Mouse (Mus musculus) myocyte (in vitro differentiated cells): ENCODE measurements around the gene Usp16. TPM values are rescaled to one million over a fixed set of nuclear protein-coding genes. Genes with fewer than 3 reads are reported as not detected.

Experiments used
- H3K27me3 ChIP-seq: one replicate; pipeline ENCODE4 v1.6.1; 2011; ENCODE audit not compliant: control insufficient read depth, insufficient read depth, insufficient read length
- H3K36me3 ChIP-seq: one replicate; pipeline ENCODE4 v1.6.1; 2011; ENCODE audit not compliant: control insufficient read depth, insufficient read depth
- H3K4me2 ChIP-seq: one replicate; pipeline ENCODE4 v1.6.1; 2011; ENCODE audit warnings: low read depth, control low read depth
- H3K4me3 ChIP-seq: one replicate; pipeline ENCODE4 v1.5.1; 2011; ENCODE audit warnings: mild to moderate bottlenecking, control low read depth, moderate library complexity
- H3K79me2 ChIP-seq: one replicate; pipeline ENCODE4 v1.6.1; 2011; ENCODE audit not compliant: control insufficient read depth, insufficient read depth
- H3ac ChIP-seq: one replicate; pipeline ENCODE4 v1.6.1; 2011; ENCODE audit not compliant: control insufficient read depth, insufficient read length
- CEBPB ChIP-seq: IDR thresholded peaks from 2 replicates; pipeline ENCODE4 v1.6.1; 2011; ENCODE audit warnings: mild to moderate bottlenecking, moderate library complexity; ENCODE audit not compliant: poor library complexity, insufficient read depth, severe bottlenecking
- E2F4 ChIP-seq: IDR thresholded peaks from one replicate; pipeline ENCODE4 v1.6.1; 2011; ENCODE audit warnings: mild to moderate bottlenecking, control low read depth, moderate library complexity; ENCODE audit not compliant: insufficient read depth
- MAX ChIP-seq: IDR thresholded peaks from one replicate; pipeline ENCODE4 v1.6.1; 2011; ENCODE audit warnings: low read depth, mild to moderate bottlenecking, control low read depth
- MYOD1 ChIP-seq, 3 experiments: IDR thresholded peaks; one replicate each; pipeline ENCODE4 v1.6.1; 2011; ENCODE audit warnings: control low read depth in 2 of 3, low read depth in 2 of 3, mild to moderate bottlenecking in 2 of 3, moderate library complexity in 1 of 3; ENCODE audit not compliant: insufficient read length in 2 of 3, control insufficient read depth in 1 of 3
- MYOG ChIP-seq, 3 experiments: IDR thresholded peaks; one replicate each; pipeline ENCODE4 v1.6.1; 2011; ENCODE audit warnings: control low read depth in 2 of 3, low read depth in 2 of 3, mild to moderate bottlenecking in 2 of 3; ENCODE audit not compliant: insufficient read length in 2 of 3, control insufficient read depth in 1 of 3, insufficient read depth in 1 of 3
- POLR2A ChIP-seq: IDR thresholded peaks from one replicate; pipeline ENCODE4 v1.6.1; 2011; ENCODE audit warnings: low read depth, mild to moderate bottlenecking, control low read depth, moderate library complexity; ENCODE audit not compliant: insufficient read length
- POLR2AphosphoS2 ChIP-seq: IDR thresholded peaks from one replicate; pipeline ENCODE4 v1.6.1; 2011; ENCODE audit warnings: low read depth, control low read depth; ENCODE audit not compliant: insufficient read length
- REST ChIP-seq: IDR thresholded peaks from one replicate; pipeline ENCODE4 v1.6.1; 2011; ENCODE audit warnings: mild to moderate bottlenecking, control low read depth, moderate library complexity; ENCODE audit not compliant: insufficient read depth, insufficient read length
- SRF ChIP-seq: IDR thresholded peaks from one replicate; pipeline ENCODE4 v1.6.1; 2011; ENCODE audit warnings: low read depth; ENCODE audit not compliant: control insufficient read depth, insufficient read length
- TCF12 ChIP-seq: IDR thresholded peaks from one replicate; pipeline ENCODE4 v1.6.1; 2011; ENCODE audit warnings: mild to moderate bottlenecking, control low read depth; ENCODE audit not compliant: poor library complexity, insufficient read depth, severe bottlenecking
- TCF3 ChIP-seq: IDR thresholded peaks from one replicate; pipeline ENCODE4 v1.6.1; 2011; ENCODE audit warnings: low read depth, control low read depth; ENCODE audit not compliant: insufficient read length
- USF1 ChIP-seq: IDR thresholded peaks from one replicate; pipeline ENCODE4 v1.6.1; 2011; ENCODE audit warnings: low read depth, mild to moderate bottlenecking, control low read depth, moderate library complexity
- polyA plus RNA-seq: library from polyadenylated mRNA; unstranded; fragments of >200 nt; fragmentation: generic; extraction: Trizol; gene quantifications from one replicate; pipeline ENCODE4 v1.2.1, GENCODE M21; 2012; ENCODE audit warnings: missing spikeins

Gene Usp16
- polyA plus RNA-seq, 1 experiment, result 17.0 TPM

DNA sequence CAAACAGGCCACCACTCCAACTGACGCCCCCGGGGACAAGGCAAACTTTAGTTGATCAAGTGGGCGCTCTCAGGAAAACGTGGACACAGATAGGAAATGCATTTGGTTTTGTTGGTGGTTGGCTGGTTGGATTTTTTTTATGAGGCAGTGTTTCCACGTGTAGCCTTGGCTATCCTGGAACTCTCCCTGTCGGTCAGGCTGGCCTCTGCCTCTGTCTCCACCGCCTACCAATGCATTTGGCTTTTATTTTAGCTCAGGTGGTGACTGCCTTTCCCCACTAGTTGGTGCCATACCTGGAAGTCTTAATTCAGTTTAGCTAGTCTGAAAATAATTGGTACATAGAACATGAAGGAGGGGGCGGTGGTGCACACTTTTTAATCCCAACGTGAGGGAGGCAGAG is 13.4 kb upstream of the Usp16 start:
- Histone ChIP-seq H3K4me3 (peak overlapping the region; percentile 65), H3K4me2 (peak overlapping the region; percentile 88), H3ac (no peak overlapping the region), H3K36me3 (no peaks in the 10 kb centered on the region), H3K27me3 (no peaks in the 10 kb centered on the region), H3K79me2 (no peaks in the 10 kb centered on the region)
- TF ChIP-seq SRF, result no peak
- TF ChIP-seq CEBPB, result no peak
- TF ChIP-seq MYOG (IDR thresholded peaks at IDR 0.05; ENCODE audit: control insufficient read depth in 1 of 3, insufficient read depth in 1 of 3, insufficient read length in 2 of 3, low read depth in 2 of 3), result no peak
- no peak for TF ChIP-seq REST
- no peak for TF ChIP-seq MYOD1 (IDR thresholded peaks at IDR 0.05; ENCODE audit: control insufficient read depth in 1 of 3, insufficient read length in 2 of 3, low read depth in 2 of 3)
- no peak for TF ChIP-seq POLR2A
- TF ChIP-seq TCF12, result no peak
- no peak for TF ChIP-seq USF1
- TF ChIP-seq POLR2AphosphoS2, result no peak
- no peak for TF ChIP-seq E2F4
- TF ChIP-seq MAX, result no peak
- no peak for TF ChIP-seq TCF3

DNA sequence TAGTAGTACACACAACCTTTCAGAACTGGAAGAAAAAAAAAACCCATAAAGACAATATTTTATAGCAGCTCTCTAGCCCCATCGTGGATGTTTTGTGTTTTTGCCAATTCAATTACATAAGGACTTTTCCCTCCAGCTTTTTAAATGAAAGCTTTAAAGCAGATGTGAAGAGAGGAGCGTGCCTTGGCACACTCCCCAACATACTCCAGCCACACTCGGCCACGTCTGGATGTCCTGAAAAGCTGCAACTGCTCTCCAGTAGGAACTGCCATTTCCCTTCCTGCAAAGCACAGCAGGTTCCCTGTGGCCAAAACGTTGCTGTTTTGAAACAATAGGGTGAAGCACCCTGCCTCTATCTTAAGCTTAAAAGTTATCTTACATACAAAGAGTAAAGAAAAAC is 12.2 kb upstream of the Usp16 start:
- H3K27me3 ChIP-seq, result no peaks in the 10 kb centered on the region
- H3K4me3 ChIP-seq, result no peak overlapping the region
- H3K79me2 ChIP-seq, result no peaks in the 10 kb centered on the region
- no peak for TF ChIP-seq USF1
- H3ac ChIP-seq, result no peak overlapping the region
- H3K4me2 ChIP-seq, result no peak overlapping the region
- H3K36me3 ChIP-seq, result no peaks in the 10 kb centered on the region

DNA sequence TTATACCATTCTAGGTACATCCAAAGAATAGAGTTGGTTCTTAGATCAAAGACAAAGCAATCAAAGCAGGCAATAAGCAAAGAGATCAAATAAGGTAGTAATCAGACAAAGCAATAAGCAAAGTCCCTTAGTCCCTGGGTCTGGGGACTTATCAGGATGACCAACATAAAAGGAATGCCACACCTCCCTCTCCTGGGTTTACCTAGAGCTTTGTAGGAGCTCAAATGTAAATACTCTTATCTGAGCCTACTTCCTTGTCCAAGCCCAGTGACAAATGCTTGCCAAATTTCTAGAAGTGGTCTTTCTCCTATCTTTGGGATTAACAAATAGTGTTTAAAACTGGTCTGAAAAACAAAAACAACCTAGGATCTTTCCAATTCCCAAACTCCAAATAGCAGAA is 11.3 kb upstream of the Usp16 start:
- H3K4me3 ChIP-seq, result no peak overlapping the region
- no peak overlapping the region for H3ac ChIP-seq
- H3K36me3 ChIP-seq, result no peaks in the 10 kb centered on the region
- no peak overlapping the region for H3K4me2 ChIP-seq
- H3K79me2 ChIP-seq, result no peaks in the 10 kb centered on the region
- no peaks in the 10 kb centered on the region for H3K27me3 ChIP-seq
- TF ChIP-seq MYOG (IDR thresholded peaks at IDR 0.05; ENCODE audit: control insufficient read depth in 1 of 3, insufficient read depth in 1 of 3, insufficient read length in 2 of 3, low read depth in 2 of 3) (no peak), TCF12 (no peak), POLR2A (no peak), CEBPB (no peak), E2F4 (no peak)

DNA sequence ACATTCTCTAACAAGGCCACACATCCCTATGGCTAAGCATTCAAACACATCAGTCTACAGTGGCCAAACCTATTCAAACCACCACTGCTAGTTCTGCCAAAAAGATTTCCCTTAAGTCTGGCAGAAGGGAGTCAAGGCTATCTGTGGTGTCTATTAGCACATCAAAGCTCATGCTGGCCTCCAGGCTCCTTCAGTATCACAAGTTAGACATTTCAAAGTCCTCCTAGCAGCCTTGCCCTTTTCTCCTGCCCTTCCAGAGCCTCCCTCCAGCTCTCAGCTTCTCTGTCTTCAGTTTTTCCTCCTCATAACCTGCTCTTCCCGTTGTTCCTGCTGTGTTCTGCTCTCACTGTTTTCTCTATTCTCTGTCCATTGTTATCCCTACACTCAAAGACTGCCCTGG is 10.4 kb upstream of the Usp16 start:
- Histone ChIP-seq H3K4me2 (no peak overlapping the region), H3K4me3 (no peak overlapping the region), H3ac (no peak overlapping the region), H3K27me3 (no peaks in the 10 kb centered on the region), H3K36me3 (no peaks in the 10 kb centered on the region), H3K79me2 (no peaks in the 10 kb centered on the region)
- TF ChIP-seq MYOG (IDR thresholded peaks at IDR 0.05; ENCODE audit: control insufficient read depth in 1 of 3, insufficient read depth in 1 of 3, insufficient read length in 2 of 3, low read depth in 2 of 3), result no peak
- no peak for TF ChIP-seq MYOD1 (IDR thresholded peaks at IDR 0.05; ENCODE audit: control insufficient read depth in 1 of 3, insufficient read length in 2 of 3, low read depth in 2 of 3)
- no peak for TF ChIP-seq POLR2AphosphoS2
- no peak for TF ChIP-seq POLR2A
- no peak for TF ChIP-seq USF1

DNA sequence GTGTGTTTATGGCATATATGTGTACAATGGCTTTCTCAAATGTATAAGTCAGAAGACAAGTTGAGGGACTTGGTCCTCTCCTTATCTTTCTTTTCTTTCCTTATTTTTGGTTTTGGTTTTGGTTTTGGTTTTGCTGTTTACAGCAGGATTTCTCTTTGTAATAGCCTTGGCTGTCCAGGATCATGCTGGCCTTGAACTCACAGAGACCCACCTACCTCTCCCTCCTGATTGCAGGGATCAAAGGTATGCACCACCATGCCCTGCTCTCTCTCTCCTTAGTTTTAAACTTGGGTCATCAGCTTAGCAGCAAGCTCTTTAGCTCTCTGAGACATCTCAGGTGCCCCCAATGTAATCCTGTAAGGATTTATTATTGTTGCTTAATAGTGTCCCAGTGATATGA is 9.4 kb upstream of the Usp16 start:
- no peak overlapping the region for H3K4me2 ChIP-seq
- TF ChIP-seq REST (no peak), POLR2A (no peak), TCF3 (no peak), MYOD1 (IDR thresholded peaks at IDR 0.05; ENCODE audit: control insufficient read depth in 1 of 3, insufficient read length in 2 of 3, low read depth in 2 of 3) (no peak), POLR2AphosphoS2 (no peak), E2F4 (no peak), TCF12 (no peak), MAX (no peak), SRF (no peak), CEBPB (no peak), MYOG (IDR thresholded peaks at IDR 0.05; ENCODE audit: control insufficient read depth in 1 of 3, insufficient read depth in 1 of 3, insufficient read length in 2 of 3, low read depth in 2 of 3) (no peak), USF1 (no peak)
- H3K36me3 ChIP-seq, result no peaks in the 10 kb centered on the region
- no peak overlapping the region for H3K4me3 ChIP-seq
- no peaks in the 10 kb centered on the region for H3K79me2 ChIP-seq
- H3ac ChIP-seq, result no peak overlapping the region
- H3K27me3 ChIP-seq, result no peaks in the 10 kb centered on the region
